Mouse (Mus musculus): ENCODE results near the gene Adora3. TPM values are rescaled to one million over a fixed set of nuclear protein-coding genes. Genes with fewer than 3 reads are reported as not detected.

The Adora3 gene
- polyA plus RNA-seq, 1 experiment from 2014 or later: not detected

DNA sequence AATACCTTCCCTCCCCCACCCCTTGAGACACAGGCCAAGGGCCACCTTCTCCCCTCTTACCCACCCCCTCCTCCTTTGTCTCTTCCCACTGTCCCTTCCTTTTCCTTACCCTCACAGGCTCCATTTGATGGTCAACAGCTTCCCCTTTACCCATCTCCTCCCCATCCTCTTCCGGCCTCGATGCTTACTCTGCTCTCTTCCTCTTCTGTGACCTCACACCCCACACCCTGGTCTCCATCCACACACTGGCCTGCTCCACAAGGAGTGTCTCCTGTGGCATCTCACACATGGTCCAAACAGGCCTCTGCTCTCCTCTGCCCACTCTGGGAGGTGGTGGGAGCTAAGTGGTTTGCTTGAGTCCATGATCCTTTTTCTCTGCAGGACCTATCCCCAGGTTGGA, 7.3 kb downstream of the Adora3 start:
- H3K36me3 ChIP-seq: no peaks in the 10 kb centered on the region
- no peaks in the 10 kb centered on the region for H3K27me3 ChIP-seq
- H3K4me1 ChIP-seq: peaks cover 4% of the 10 kb centered on the region; the same call in 1 of the 2 replicates
- no peak overlapping the region for H3K4me2 ChIP-seq
- H3K9ac ChIP-seq: no peak overlapping the region
- ATAC-seq (replicated peaks; ENCODE audit: low FRiP score): no peak
- no peaks in the 10 kb centered on the region for H3K9me3 ChIP-seq (replicated peaks)
- no peak overlapping the region for H3K27ac ChIP-seq
- 73% methylated on average over 2 of the region's 2 CpGs for WGBS
- no peak overlapping the region for H3K4me3 ChIP-seq (replicated peaks)

- no peaks in the 10 kb centered on the region for H3K9me3 ChIP-seq (replicated peaks)
These were observed 8.1 kb downstream of the Adora3 start for GRCm38 (mm10) chr3:105878751-105879150.

GRCm38 (mm10) chr3:105880419-105880818, 9.8 kb downstream of the Adora3 start:
- Histone ChIP-seq H3K4me2 (no peak overlapping the region), H3K27me3 (no peaks in the 10 kb centered on the region), H3K4me1 (peaks cover 4% of the 10 kb centered on the region; the same call in 1 of the 2 replicates), H3K27ac (no peak overlapping the region), H3K36me3 (no peaks in the 10 kb centered on the region), H3K4me3 (replicated peaks) (no peak overlapping the region), H3K9ac (no peak overlapping the region), H3K9me3 (replicated peaks) (no peaks in the 10 kb centered on the region)
- ATAC-seq (replicated peaks; ENCODE audit: low FRiP score): no peak
- WGBS: 43% methylated on average over 3 of the region's 3 CpGs

More at GRCm38 (mm10) chr3:105878751-105879150, 8.1 kb downstream of the Adora3 start:
- no peak overlapping the region for H3K4me2 ChIP-seq
- H3K9ac ChIP-seq: no peak overlapping the region
- peaks cover 4% of the 10 kb centered on the region; the same call in 1 of the 2 replicates for H3K4me1 ChIP-seq
- no peaks in the 10 kb centered on the region for H3K36me3 ChIP-seq
- H3K27ac ChIP-seq: no peak overlapping the region
- no peak for ATAC-seq (replicated peaks; ENCODE audit: low FRiP score)
- 88% methylated on average over 8 of the region's 8 CpGs for WGBS
- no peak overlapping the region for H3K4me3 ChIP-seq (replicated peaks)
- no peaks in the 10 kb centered on the region for H3K27me3 ChIP-seq

GRCm38 (mm10) chr3:105882105-105882504, 11.4 kb downstream of the Adora3 start:
- 91% methylated on average over 7 of the region's 7 CpGs for WGBS
- Histone ChIP-seq H3K4me1 (no peaks in the 10 kb centered on the region), H3K27ac (no peak overlapping the region)

GRCm38 (mm10) chr3:105883111-105883510, 12.5 kb downstream of the Adora3 start:
- Histone ChIP-seq H3K4me3 (replicated peaks) (no peak overlapping the region), H3K27me3 (no peaks in the 10 kb centered on the region), H3K36me3 (no peaks in the 10 kb centered on the region), H3K27ac (no peak overlapping the region), H3K9ac (no peak overlapping the region), H3K9me3 (replicated peaks) (no peaks in the 10 kb centered on the region), H3K4me2 (no peak overlapping the region), H3K4me1 (no peaks in the 10 kb centered on the region)
- no peak for ATAC-seq (replicated peaks; ENCODE audit: low FRiP score)
- 93% methylated on average over 2 of the region's 2 CpGs for whole genome bisulfite sequencing

More at GRCm38 (mm10) chr3:105882105-105882504, 11.4 kb downstream of the Adora3 start:
- no peak for ATAC-seq (replicated peaks; ENCODE audit: low FRiP score)
- H3K9ac ChIP-seq: no peak overlapping the region
- no peaks in the 10 kb centered on the region for H3K9me3 ChIP-seq (replicated peaks)
- H3K4me3 ChIP-seq (replicated peaks): no peak overlapping the region
- no peak overlapping the region for H3K4me2 ChIP-seq
- H3K36me3 ChIP-seq: no peaks in the 10 kb centered on the region
- no peaks in the 10 kb centered on the region for H3K27me3 ChIP-seq

DNA sequence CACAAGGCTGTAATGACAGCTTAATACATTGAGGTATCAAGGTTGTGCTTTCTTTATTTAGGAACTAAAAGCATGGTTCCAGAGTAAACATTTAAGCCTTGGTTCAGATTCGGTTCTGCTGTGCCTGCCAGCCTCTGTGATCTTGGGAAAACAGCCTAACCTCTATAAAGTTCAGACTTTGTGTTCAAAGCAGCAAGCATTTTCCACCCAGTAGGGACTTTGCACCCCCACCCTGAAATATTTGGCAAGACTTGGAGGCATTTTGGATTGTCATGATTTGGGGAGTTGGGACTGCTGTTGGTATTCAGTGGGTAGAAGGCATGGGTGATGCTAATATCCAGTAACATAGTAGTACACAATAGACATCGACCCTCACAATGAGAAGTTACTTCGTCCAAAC, 18.3 kb downstream of the Adora3 start:
- H3K4me3 ChIP-seq (replicated peaks): no peak overlapping the region
- 83% methylated on average over 3 of the region's 3 CpGs for WGBS
- no peak overlapping the region for H3K4me2 ChIP-seq
- peaks cover 28% of the 10 kb centered on the region for H3K4me1 ChIP-seq
- H3K36me3 ChIP-seq: no peaks in the 10 kb centered on the region
- ATAC-seq (replicated peaks; ENCODE audit: low FRiP score): no peak
- no peaks in the 10 kb centered on the region for H3K27me3 ChIP-seq
- no peak overlapping the region for H3K27ac ChIP-seq
- no peak overlapping the region for H3K9ac ChIP-seq
- no peaks in the 10 kb centered on the region for H3K9me3 ChIP-seq (replicated peaks)

DNA sequence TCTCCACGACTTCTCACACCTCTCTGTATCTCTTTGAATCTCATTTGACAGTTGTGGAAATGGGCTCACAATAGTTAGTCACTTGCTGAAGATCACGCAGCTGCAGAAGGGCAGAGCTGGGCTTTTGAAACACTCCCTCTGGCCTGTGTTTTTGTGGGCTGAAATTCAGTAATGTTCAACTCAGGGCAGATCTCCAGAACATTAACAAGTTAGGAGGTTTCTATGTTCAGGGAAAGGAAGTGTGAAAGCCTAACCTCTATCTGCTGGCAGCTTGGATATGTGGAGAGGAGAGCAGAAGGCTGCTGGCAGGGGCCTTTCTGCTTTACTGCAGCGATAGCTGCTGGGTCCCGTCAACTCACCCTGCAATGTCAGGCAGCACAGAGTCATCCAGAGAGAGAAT, 19.6 kb downstream of the Adora3 start:
- no peak for ATAC-seq (replicated peaks; ENCODE audit: low FRiP score)
- no peaks in the 10 kb centered on the region for H3K36me3 ChIP-seq
- no peak overlapping the region for H3K4me2 ChIP-seq
- H3K9ac ChIP-seq: no peak overlapping the region
- H3K27me3 ChIP-seq: no peaks in the 10 kb centered on the region
- 69% methylated on average over 4 of the region's 4 CpGs for WGBS
- no peak overlapping the region for H3K27ac ChIP-seq
- H3K4me1 ChIP-seq: peaks cover 41% of the 10 kb centered on the region
- no peaks in the 10 kb centered on the region for H3K9me3 ChIP-seq (replicated peaks)
- H3K4me3 ChIP-seq (replicated peaks): no peak overlapping the region

- 48% methylated on average over 3 of the region's 3 CpGs for WGBS
- H3K4me1 ChIP-seq: peaks cover 43% of the 10 kb centered on the region
- peak overlapping the region; percentile 69; the same call in 1 of the 2 replicates for H3K27ac ChIP-seq
- no peaks in the 10 kb centered on the region for H3K36me3 ChIP-seq
- H3K9me3 ChIP-seq (replicated peaks): no peaks in the 10 kb centered on the region
- no peak overlapping the region for H3K4me3 ChIP-seq (replicated peaks)
- no peaks in the 10 kb centered on the region for H3K27me3 ChIP-seq
- H3K4me2 ChIP-seq: no peak overlapping the region
- H3K9ac ChIP-seq: no peak overlapping the region
- ATAC-seq (replicated peaks; ENCODE audit: low FRiP score): no peak
These were observed 20.5 kb downstream of the Adora3 start for GRCm38 (mm10) chr3:105891141-105891540.

- Histone ChIP-seq H3K9ac (no peak overlapping the region), H3K4me3 (replicated peaks) (no peak overlapping the region), H3K4me2 (no peak overlapping the region), H3K36me3 (no peaks in the 10 kb centered on the region), H3K4me1 (peaks cover 43% of the 10 kb centered on the region), H3K9me3 (replicated peaks) (no peaks in the 10 kb centered on the region), H3K27ac (peak overlapping the region; percentile 69), H3K27me3 (no peaks in the 10 kb centered on the region)
- 0 out of 2 replicates have a peak, but pooled peaks have one; percentile 25 for ATAC-seq (replicated peaks; ENCODE audit: low FRiP score)
- 60% methylated on average over 10 of the region's 10 CpGs for WGBS
These were observed 21.3 kb downstream of the Adora3 start for GRCm38 (mm10) chr3:105891760-105892571.

- Histone ChIP-seq H3K9ac (no peak overlapping the region), H3K4me2 (no peak overlapping the region), H3K9me3 (replicated peaks) (no peaks in the 10 kb centered on the region), H3K36me3 (no peaks in the 10 kb centered on the region), H3K27ac (peak overlapping the region; percentile 69), H3K4me1 (peaks cover 43% of the 10 kb centered on the region), H3K4me3 (replicated peaks) (no peak overlapping the region), H3K27me3 (no peaks in the 10 kb centered on the region)
- WGBS: 74% methylated on average over 19 of the region's 19 CpGs
- no peak; the same call in 1 of the 2 replicates for ATAC-seq (replicated peaks; ENCODE audit: low FRiP score)
These were observed 22.2 kb downstream of the Adora3 start for GRCm38 (mm10) chr3:105892572-105893495.

DNA sequence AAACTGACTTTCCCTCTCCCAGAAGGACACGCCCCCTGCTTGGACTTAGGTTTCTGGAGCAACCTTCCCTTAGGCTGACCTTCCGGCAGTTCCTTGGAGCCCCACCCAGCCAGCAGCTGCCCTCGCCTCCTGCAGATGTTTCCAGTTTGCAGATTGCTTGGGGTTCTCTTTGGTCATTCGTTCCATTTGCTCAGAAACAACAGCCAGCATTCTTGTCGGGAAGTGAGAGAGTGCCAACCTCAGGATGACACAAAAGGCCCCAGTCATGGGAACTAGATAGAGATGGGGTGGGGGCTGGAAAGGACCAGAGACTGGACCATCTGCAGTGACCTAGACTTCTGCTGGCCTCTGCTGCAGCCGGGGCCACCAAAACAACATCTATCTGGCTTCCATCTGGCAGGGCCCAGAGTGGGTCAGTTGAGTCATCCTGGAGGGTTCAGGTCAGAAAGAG, 23.3 kb downstream of the Adora3 start:
- H3K27ac ChIP-seq: peak overlapping the region; percentile 49
- H3K9ac ChIP-seq: no peak overlapping the region
- no peaks in the 10 kb centered on the region for H3K27me3 ChIP-seq
- no peak overlapping the region for H3K4me2 ChIP-seq
- H3K4me3 ChIP-seq (replicated peaks): no peak overlapping the region
- H3K36me3 ChIP-seq: no peaks in the 10 kb centered on the region
- 36% methylated on average over 6 of the region's 6 CpGs for WGBS
- H3K4me1 ChIP-seq: peaks cover 43% of the 10 kb centered on the region
- H3K9me3 ChIP-seq (replicated peaks): no peaks in the 10 kb centered on the region
- peak; percentile 30; the same call in 1 of the 2 replicates for ATAC-seq (replicated peaks; ENCODE audit: low FRiP score)
